Mouse (Mus musculus) heart, embryonic 13.5 days (tissue): Measurements from ENCODE around the gene Gm11077. TPM values are rescaled to one million over a fixed set of nuclear protein-coding genes. Genes with fewer than 3 reads are reported as not detected.

Experiments used
- ATAC-seq: fragments of 200-750 bp; cut with Nextera tagmentation; 2 replicates; pipeline ENCODE4 v1.8.0; 2017; ENCODE audit warnings: moderate TSS enrichment; ENCODE audit not compliant: insufficient number of reproducible peaks, low FRiP score, low TSS enrichment; ENCODE audit errors: extremely low read depth
- H3K27ac ChIP-seq: fragments of 300-500 bp; sonication (generic); replicated peaks from 2 replicates; pipeline ENCODE4 v1.5.1; 2015; ENCODE audit warnings: moderate library complexity, mild to moderate bottlenecking, inconsistent platforms
- H3K27me3 ChIP-seq: fragments of 300-500 bp; sonication (generic); replicated peaks from 2 replicates; pipeline ENCODE4 v1.6.1; 2015; ENCODE audit warnings: mild to moderate bottlenecking, inconsistent platforms
- H3K36me3 ChIP-seq: fragments of 300-500 bp; sonication (generic); 2 replicates; pipeline ENCODE4 v1.6.1; 2015; ENCODE audit warnings: mild to moderate bottlenecking, inconsistent platforms
- H3K4me1 ChIP-seq: fragments of 300-500 bp; sonication (generic); 2 replicates; pipeline ENCODE4 v1.6.1; 2015; ENCODE audit warnings: inconsistent platforms
- H3K4me2 ChIP-seq: fragments of 300-500 bp; sonication (generic); 2 replicates; pipeline ENCODE4 v1.6.1; 2015; ENCODE audit warnings: inconsistent platforms, mild to moderate bottlenecking, moderate library complexity
- H3K4me3 ChIP-seq: fragments of 300-500 bp; sonication (generic); 2 replicates; pipeline ENCODE4 v1.5.1; 2015; ENCODE audit warnings: moderate library complexity, mild to moderate bottlenecking, inconsistent platforms
- H3K9ac ChIP-seq: fragments of 300-500 bp; sonication (generic); 2 replicates; pipeline ENCODE4 v1.6.1; 2015; ENCODE audit warnings: inconsistent platforms, mild to moderate bottlenecking, moderate library complexity
- H3K9me3 ChIP-seq: fragments of 300-500 bp; sonication (generic); 2 replicates; pipeline ENCODE4 v1.6.1; 2016; ENCODE audit warnings: inconsistent platforms
- WGBS: fragments of 180-500 bp; shearing (Covaris S2); methylation state at CpG from one replicate; pipeline ENCODE4 v1.1.7; 2015; ENCODE audit warnings: mixed read lengths; 5-methylcytosine and 5-hydroxymethylcytosine counted together
- polyA plus RNA-seq: library from polyadenylated mRNA; unstranded; fragments of >200 nt; fragmentation: Nextera tagmentation; extraction: Ambion mirVana; gene quantifications from 2 replicates; pipeline ENCODE4 v1.2.1, GENCODE M21; 2015

The Gm11077 gene
- polyA plus RNA-seq, result not detected in 2 replicates

DNA sequence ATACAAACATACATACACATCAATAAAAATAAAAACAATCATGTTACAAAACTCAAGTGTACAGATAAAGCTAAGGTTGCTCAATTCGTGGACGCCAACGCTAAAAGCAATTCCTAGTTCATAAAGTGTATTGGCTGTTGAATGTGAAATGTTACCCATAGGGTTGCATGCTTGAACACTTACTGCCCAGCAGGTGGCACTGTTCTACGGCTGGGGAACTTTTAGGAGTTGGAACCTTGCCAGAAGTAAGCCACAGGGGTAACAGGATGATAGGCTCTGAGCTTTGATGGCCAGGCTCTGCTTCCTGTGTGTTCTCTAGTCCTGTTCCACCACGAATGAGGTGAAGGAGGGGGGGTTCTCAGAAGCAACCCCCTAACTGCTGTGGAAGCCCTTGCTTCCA is at the start of gene Gm11077:
Gene Gm11077 (plus strand): TSS at position 13 of the 400 bp plus-strand sequence.
- no peak within 1 kb of the TSS for H3K4me2 ChIP-seq
- no peaks in the 10 kb centered on the region for H3K36me3 ChIP-seq
- H3K9ac ChIP-seq, result no peak within 1 kb of the TSS
- peaks cover 9% of the 10 kb centered on the region; the same call in 1 of the 2 replicates for H3K9me3 ChIP-seq
- no peak within 1 kb of the TSS for H3K4me3 ChIP-seq
- H3K4me1 ChIP-seq, result peaks cover 7% of the 10 kb centered on the region; the same call in 1 of the 2 replicates
- 81% methylated on average over 5 of the region's 5 CpGs for whole genome bisulfite sequencing
- no peaks in the 10 kb centered on the region for H3K27me3 ChIP-seq
- no peak within 1 kb of the TSS for H3K27ac ChIP-seq
- ATAC-seq, result no peak

GRCm38 (mm10) chr6:140680713-140681112 is 48.4 kb upstream of the Gm11077 start:
- Histone ChIP-seq H3K4me3 (no peak overlapping the region), H3K36me3 (no peaks in the 10 kb centered on the region), H3K27me3 (no peaks in the 10 kb centered on the region), H3K9me3 (no peaks in the 10 kb centered on the region), H3K27ac (no peak overlapping the region), H3K4me2 (no peak overlapping the region), H3K4me1 (peaks cover 50% of the 10 kb centered on the region), H3K9ac (no peak overlapping the region)
- 61% methylated on average over 7 of the region's 7 CpGs for WGBS
- ATAC-seq, result no peak

GRCm38 (mm10) chr6:140682829-140683228 is 46.3 kb upstream of the Gm11077 start:
- no peak; the same call in 1 of the 2 replicates for ATAC-seq

GRCm38 (mm10) chr6:140684403-140684802 is 44.7 kb upstream of the Gm11077 start:
- Histone ChIP-seq H3K36me3 (no peaks in the 10 kb centered on the region), H3K4me1 (peaks cover 24% of the 10 kb centered on the region), H3K9ac (no peak overlapping the region), H3K4me2 (no peak overlapping the region), H3K27ac (no peak overlapping the region), H3K27me3 (no peaks in the 10 kb centered on the region), H3K4me3 (no peak overlapping the region), H3K9me3 (no peaks in the 10 kb centered on the region)
- 83% methylated on average over 11 of the region's 11 CpGs for WGBS
- ATAC-seq, result no peak

More at GRCm38 (mm10) chr6:140682829-140683228, 46.3 kb upstream of the Gm11077 start:
- Histone ChIP-seq H3K4me1 (peaks cover 37% of the 10 kb centered on the region), H3K4me3 (no peak overlapping the region), H3K4me2 (peak overlapping the region; percentile 44), H3K9ac (peak overlapping the region; percentile 47; the same call in 1 of the 2 replicates), H3K9me3 (no peaks in the 10 kb centered on the region), H3K27ac (peak overlapping the region; percentile 21; the same call in 1 of the 2 replicates), H3K36me3 (no peaks in the 10 kb centered on the region), H3K27me3 (no peaks in the 10 kb centered on the region)
- WGBS, result 25% methylated on average over 13 of the region's 13 CpGs

GRCm38 (mm10) chr6:140689617-140690404 is 39.3 kb upstream of the Gm11077 start:
- Histone ChIP-seq H3K36me3 (no peaks in the 10 kb centered on the region), H3K9me3 (no peaks in the 10 kb centered on the region), H3K9ac (no peak overlapping the region), H3K4me2 (no peak overlapping the region), H3K27ac (peak overlapping the region; percentile 53), H3K4me3 (no peak overlapping the region), H3K4me1 (no peaks in the 10 kb centered on the region), H3K27me3 (no peaks in the 10 kb centered on the region)
- 73% methylated on average over 16 of the region's 16 CpGs for WGBS
- no peak for ATAC-seq

GRCm38 (mm10) chr6:140692160-140692559 is 36.9 kb upstream of the Gm11077 start:
- H3K27ac ChIP-seq, result no peak overlapping the region
- no peak for ATAC-seq
- no peaks in the 10 kb centered on the region for H3K9me3 ChIP-seq
- H3K4me3 ChIP-seq, result no peak overlapping the region
- WGBS, result 81% methylated on average over 6 of the region's 6 CpGs
- no peaks in the 10 kb centered on the region for H3K36me3 ChIP-seq
- no peaks in the 10 kb centered on the region for H3K4me1 ChIP-seq
- no peak overlapping the region for H3K4me2 ChIP-seq
- H3K9ac ChIP-seq, result no peak overlapping the region
- no peaks in the 10 kb centered on the region for H3K27me3 ChIP-seq

- ATAC-seq, result no peak
- H3K9me3 ChIP-seq, result no peaks in the 10 kb centered on the region
- H3K4me1 ChIP-seq, result no peaks in the 10 kb centered on the region
- H3K9ac ChIP-seq, result no peak overlapping the region
- H3K27ac ChIP-seq, result no peak overlapping the region
- no peak overlapping the region for H3K4me3 ChIP-seq
- H3K4me2 ChIP-seq, result no peak overlapping the region
- no peaks in the 10 kb centered on the region for H3K27me3 ChIP-seq
- H3K36me3 ChIP-seq, result no peaks in the 10 kb centered on the region
- 73% methylated on average over 12 of the region's 12 CpGs for WGBS
Measured at GRCm38 (mm10) chr6:140696192-140696879, 32.7 kb upstream of the Gm11077 start.

DNA sequence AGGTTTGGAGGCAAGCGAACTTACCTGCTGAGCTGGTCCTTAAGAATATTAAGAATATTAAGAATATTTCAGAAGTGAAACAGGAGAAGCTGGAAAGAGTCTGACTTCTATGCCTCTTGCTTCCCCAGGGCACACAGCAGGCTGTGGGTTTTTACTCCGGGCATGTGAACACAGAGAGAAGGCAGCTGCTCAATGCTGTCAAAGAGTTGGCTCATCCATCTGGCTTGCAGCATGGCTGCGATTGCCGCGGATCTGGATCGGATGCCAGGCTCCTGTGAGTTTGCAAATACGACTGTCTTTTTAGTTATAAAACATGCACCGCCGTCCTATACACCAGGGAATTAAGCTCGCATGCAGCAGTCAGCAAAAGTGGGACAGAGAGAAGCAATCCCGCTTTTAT is 31.1 kb upstream of the Gm11077 start:
- no peak overlapping the region for H3K4me3 ChIP-seq
- no peaks in the 10 kb centered on the region for H3K36me3 ChIP-seq
- no peak overlapping the region for H3K9ac ChIP-seq
- H3K27me3 ChIP-seq, result no peaks in the 10 kb centered on the region
- no peak overlapping the region for H3K27ac ChIP-seq
- WGBS, result 89% methylated on average over 11 of the region's 11 CpGs
- no peaks in the 10 kb centered on the region for H3K9me3 ChIP-seq
- no peak overlapping the region for H3K4me2 ChIP-seq
- no peak for ATAC-seq
- no peaks in the 10 kb centered on the region for H3K4me1 ChIP-seq

GRCm38 (mm10) chr6:140698596-140698995 is 30.5 kb upstream of the Gm11077 start:
- ATAC-seq, result no peak
- no peaks in the 10 kb centered on the region for H3K9me3 ChIP-seq
- H3K4me1 ChIP-seq, result no peaks in the 10 kb centered on the region
- H3K36me3 ChIP-seq, result no peaks in the 10 kb centered on the region
- 68% methylated on average over 1 of the region's 1 CpGs for WGBS
- no peaks in the 10 kb centered on the region for H3K27me3 ChIP-seq
- no peak overlapping the region for H3K27ac ChIP-seq
- H3K9ac ChIP-seq, result no peak overlapping the region
- H3K4me3 ChIP-seq, result no peak overlapping the region
- no peak overlapping the region for H3K4me2 ChIP-seq

DNA sequence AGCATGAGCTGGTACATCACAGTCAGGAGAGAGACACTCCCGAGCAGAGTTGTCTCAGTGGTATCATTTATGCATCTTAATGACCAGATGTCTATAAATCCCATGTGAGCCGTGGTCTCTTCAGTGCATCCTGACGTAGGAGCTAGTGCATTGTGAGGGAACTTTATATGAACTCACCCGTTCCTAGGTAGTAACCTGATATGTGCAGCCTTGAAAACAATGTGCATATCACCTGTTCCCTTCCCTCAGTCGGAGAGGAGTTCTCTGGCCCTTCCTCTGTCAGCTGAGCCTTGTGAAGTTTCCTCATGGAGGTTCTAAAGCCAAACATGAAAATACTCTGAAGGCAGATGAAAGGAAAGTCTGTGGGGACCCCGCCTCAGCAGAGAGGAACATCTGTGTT is 27.8 kb upstream of the Gm11077 start:
- WGBS, result 81% methylated on average over 6 of the region's 6 CpGs
- no peak for ATAC-seq

DNA sequence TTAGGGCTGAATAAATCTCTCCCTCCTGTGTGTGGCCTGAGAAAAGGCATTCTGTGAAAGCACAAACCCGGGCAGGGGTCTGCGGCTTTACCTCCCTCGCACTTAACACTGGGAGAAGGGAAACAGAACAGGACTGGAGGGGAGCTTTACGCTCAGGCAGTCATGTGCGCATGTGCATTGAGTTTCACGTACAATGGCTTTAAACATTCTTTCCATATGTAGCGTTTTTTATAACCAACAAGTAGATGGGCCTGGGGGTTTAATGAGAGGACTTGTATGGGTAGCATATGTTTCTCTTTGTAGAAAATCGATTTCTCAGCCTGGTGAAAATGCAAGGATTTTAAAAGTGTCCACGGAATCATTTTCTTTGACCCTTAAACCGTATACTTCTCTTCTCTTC is 24.0 kb upstream of the Gm11077 start:
- 86% methylated on average over 10 of the region's 10 CpGs for WGBS
- H3K4me2 ChIP-seq, result no peak overlapping the region
- ATAC-seq, result no peak

More for the DNA sequence above, 27.8 kb upstream of the Gm11077 start:
- no peak overlapping the region for H3K4me3 ChIP-seq
- H3K9me3 ChIP-seq, result peaks cover 9% of the 10 kb centered on the region; the same call in 1 of the 2 replicates
- H3K27me3 ChIP-seq, result no peaks in the 10 kb centered on the region
- no peak overlapping the region for H3K27ac ChIP-seq
- no peak overlapping the region for H3K9ac ChIP-seq
- no peaks in the 10 kb centered on the region for H3K4me1 ChIP-seq
- H3K36me3 ChIP-seq, result no peaks in the 10 kb centered on the region
- no peak overlapping the region for H3K4me2 ChIP-seq

More for the DNA sequence above, 24.0 kb upstream of the Gm11077 start:
- H3K4me3 ChIP-seq, result no peak overlapping the region
- H3K27ac ChIP-seq, result no peak overlapping the region
- no peaks in the 10 kb centered on the region for H3K36me3 ChIP-seq
- no peak overlapping the region for H3K9ac ChIP-seq
- peaks cover 3% of the 10 kb centered on the region; the same call in 1 of the 2 replicates for H3K4me1 ChIP-seq
- peaks cover 9% of the 10 kb centered on the region; the same call in 1 of the 2 replicates for H3K9me3 ChIP-seq
- H3K27me3 ChIP-seq, result no peaks in the 10 kb centered on the region
